Mouse (Mus musculus) ZHBTc4 (cell line): ENCODE data around the gene Zscan20.

Experiments
- DNase-seq: peaks from one replicate; pipeline ENCODE4 v3.0.0-alpha.2; 2011; ENCODE audit warnings: low read depth, low spot score

The Zscan20 gene

GRCm38 (mm10) chr4:128615761-128616160, 5.9 kb upstream of the Zscan20 start:
- DNase-seq: no peak

DNA sequence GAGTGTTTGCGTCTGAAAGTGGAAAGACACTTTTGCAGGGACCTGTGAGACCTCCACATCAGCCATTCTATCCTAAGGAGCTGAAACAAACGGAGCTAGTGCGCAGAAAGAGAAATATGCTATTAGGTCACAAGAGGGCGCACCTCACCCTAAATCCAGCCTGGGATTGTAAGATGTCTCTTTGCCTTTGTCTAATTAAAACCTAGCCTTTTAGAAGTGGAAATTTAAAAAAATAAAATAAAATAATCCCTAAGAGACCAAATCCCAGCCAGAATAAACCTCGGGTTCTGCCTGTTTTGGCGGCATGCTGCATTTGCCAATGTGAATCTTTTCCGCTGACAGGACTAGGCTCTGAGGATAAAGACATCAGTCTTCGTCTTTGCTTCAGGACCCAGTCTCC, 3.4 kb upstream of the Zscan20 start:
- DNase-seq: peak; percentile 75

GRCm38 (mm10) chr4:128611726-128612125, 1.8 kb upstream of the Zscan20 start:
- peak; percentile 51 for DNase-seq

- no peak for DNase-seq
These were observed 808 bp upstream of the Zscan20 start for GRCm38 (mm10) chr4:128610706-128611105.

DNA sequence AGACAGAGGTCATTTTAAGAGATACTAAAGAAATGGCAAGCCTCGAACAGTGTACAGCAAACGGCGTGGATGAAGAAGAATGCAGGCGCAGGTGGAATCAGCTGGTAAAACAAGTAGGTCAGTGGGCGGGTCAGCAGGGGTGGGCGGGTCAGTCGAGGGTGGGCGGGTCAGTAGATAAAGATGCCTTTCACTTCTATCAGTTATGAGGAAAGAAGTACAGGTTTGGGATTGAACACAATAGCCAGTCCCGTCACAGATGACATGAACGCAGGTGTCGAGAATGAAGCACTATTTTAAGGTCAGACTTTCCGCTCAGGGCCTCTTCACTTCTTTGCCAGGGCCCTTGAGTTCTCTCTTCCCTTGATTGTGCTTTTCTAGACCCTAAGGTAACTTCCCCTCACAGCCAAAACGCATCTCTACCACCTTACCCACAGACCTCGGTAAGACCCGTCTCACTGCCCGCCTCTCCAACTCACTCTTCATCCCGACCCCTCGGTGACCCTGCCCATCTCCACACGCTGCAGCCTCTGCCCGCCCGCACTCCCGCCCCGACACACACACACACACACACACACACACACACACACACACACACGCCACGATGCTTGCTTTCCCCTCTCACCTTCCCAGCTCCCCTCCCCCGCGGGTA, 498 bp downstream of the Zscan20 start:
- DNase-seq: peak; percentile 21

- no peak for DNase-seq
These were observed 2.2 kb downstream of the Zscan20 start for GRCm38 (mm10) chr4:128607661-128608060.

GRCm38 (mm10) chr4:128606586-128606985, 3.3 kb downstream of the Zscan20 start:
- DNase-seq: no peak

- no peak for DNase-seq
These were observed 11.9 kb downstream of the Zscan20 start for GRCm38 (mm10) chr4:128597801-128598560.

DNA sequence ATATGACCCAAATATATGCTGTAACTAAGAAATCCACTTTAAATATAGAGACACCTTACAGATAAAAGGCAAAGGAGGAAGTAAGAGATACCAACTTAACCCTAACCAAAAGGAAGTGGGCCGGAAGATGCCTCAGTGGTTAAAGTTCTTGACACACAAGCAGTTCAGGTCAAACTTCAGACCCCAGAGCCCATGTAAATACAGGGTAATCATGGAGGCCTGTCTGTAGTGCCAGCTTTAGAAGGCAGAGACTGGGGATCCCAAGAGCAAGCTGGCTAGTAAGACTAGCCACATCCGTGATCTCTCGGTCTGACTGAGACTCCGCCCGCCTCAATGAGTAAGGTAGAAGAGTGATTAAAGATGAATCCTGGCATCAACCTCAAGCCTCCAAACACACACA, 15.8 kb downstream of the Zscan20 start:
- no peak for DNase-seq

GRCm38 (mm10) chr4:128593286-128593685, 16.6 kb downstream of the Zscan20 start:
- no peak for DNase-seq

GRCm38 (mm10) chr4:128579182-128579581, 30.7 kb downstream of the Zscan20 start:
- peak; percentile 70 for DNase-seq

GRCm38 (mm10) chr4:128575811-128576210, 34.1 kb downstream of the Zscan20 start:
- DNase-seq: no peak

GRCm38 (mm10) chr4:128560327-128560726, 49.6 kb downstream of the Zscan20 start:
- peak; percentile 38 for DNase-seq

DNA sequence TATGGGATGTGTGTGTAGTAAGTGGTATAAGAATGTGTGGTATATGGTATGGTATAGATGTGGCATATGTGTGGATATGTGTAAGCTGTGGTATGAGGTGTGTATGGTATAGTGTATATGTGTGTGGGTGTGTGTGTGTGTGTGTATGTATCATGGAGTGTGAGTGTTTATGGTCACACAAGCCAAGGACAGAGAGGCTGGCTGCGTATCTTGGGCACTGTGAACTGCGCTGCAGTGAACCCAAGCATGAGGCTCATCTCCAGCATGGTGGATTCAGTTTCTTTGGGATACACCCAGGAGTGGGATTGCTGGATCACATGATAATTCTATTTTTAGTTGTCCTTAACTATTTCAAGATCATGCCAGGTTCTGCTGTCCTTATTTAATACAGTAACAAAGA, 55.7 kb downstream of the Zscan20 start:
- no peak for DNase-seq

DNA sequence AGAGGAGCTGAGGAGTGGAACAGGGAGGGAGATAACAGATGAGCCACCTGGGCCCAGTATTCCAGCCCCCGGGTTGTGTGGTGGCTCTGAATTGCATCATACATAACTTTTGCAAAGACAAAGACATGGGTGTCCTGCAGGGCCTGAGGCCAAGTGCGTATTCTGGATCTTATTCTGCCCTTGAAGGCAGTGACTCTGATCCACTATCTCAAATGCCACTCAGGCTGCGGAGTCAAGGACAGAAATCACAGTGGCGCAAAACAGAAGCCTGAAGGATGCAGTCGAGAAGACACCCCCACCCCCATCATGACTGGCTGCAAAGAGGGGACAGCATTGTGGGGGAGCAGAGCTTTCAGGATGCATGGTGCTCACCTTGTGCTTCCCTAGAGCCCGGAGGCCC, 59.1 kb downstream of the Zscan20 start:
- DNase-seq: no peak

GRCm38 (mm10) chr4:128543956-128544486, 65.9 kb downstream of the Zscan20 start:
- DNase-seq: peak; percentile 34

GRCm38 (mm10) chr4:128543378-128543777, 66.5 kb downstream of the Zscan20 start:
- DNase-seq: peak; percentile 39
